Mouse (Mus musculus) E14TG2a.4 (cell line): ENCODE data around the gene Ly6g6d.
A peak's percentile ranks its signal among the peaks of the same experiment; 100 is the strongest.

Experiments used
- H3K27me3 ChIP-seq: 2 replicates; pipeline ENCODE4 v1.6.1; 2014; ENCODE audit warnings: low read length, control low read depth; ENCODE audit not compliant: insufficient read depth
- H3K36me3 ChIP-seq: 2 replicates; pipeline ENCODE4 v1.6.1; 2014; ENCODE audit warnings: low read length, control low read depth; ENCODE audit not compliant: insufficient read depth
- H3K4me1 ChIP-seq: replicated peaks from 2 replicates; pipeline ENCODE4 v1.6.1; 2014; ENCODE audit warnings: low read depth, low read length, control low read depth
- H3K4me3 ChIP-seq: replicated peaks from 2 replicates; pipeline ENCODE4 v1.5.1; 2014; ENCODE audit warnings: mild to moderate bottlenecking, low read length
- H3K9me3 ChIP-seq: 2 replicates; pipeline ENCODE4 v1.6.1; 2014; ENCODE audit warnings: low read length, control low read depth
- CTCF ChIP-seq: conservative IDR thresholded peaks from 2 replicates; pipeline ENCODE4 v1.5.1; 2014; ENCODE audit warnings: low read length
- NANOG ChIP-seq: IDR thresholded peaks from 2 replicates; pipeline ENCODE4 v1.6.1; 2014; ENCODE audit warnings: borderline replicate concordance, low read length, mixed read lengths
- POU5F1 ChIP-seq: IDR thresholded peaks from 2 replicates; pipeline ENCODE4 v1.6.1; 2014; ENCODE audit warnings: low read length, borderline replicate concordance

Gene Ly6g6d

DNA sequence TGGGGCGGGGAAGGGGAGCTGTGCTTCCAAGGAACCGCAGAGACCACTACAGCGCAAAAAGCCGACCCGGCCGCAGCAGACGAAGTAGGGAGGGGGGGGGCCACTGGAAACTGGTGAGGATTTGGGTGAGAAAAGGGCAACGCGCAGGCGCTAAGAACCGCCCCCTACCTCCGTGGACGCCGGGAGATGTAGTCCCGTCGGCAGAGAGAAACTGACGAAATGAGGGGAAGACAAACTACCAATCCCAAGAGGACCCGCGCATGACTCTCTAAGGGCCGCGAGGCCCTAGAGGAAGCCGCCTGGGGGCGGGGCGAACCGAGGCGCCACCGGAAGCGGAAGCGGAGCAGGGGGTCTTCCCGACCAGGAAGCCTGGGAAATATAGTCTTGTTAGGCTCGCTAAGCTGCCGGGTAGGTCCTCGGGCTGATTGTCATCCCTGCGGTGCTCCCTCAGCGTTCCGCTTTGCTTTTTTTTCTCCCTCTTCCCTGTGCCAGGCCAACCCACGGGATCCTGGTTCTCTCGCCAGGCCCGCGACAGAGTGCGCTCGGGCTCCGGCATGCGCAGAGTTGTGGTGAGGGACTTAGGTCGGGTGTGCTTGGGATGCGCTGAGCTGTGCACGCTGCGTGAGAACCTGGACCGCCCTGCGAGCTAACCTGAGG, 43.4 kb upstream of the Ly6g6d start, which contains the start of gene Gpank1:
TSS of gene Gpank1 (plus strand) at position 313 of the 657 bp plus-strand sequence.
- Histone ChIP-seq H3K4me1 (peaks cover 55% of the 10 kb centered on the region), H3K9me3 (no peaks in the 10 kb centered on the region), H3K4me3 (peak within 1 kb of the TSS; percentile 98), H3K36me3 (peaks cover 63% of the 10 kb centered on the region), H3K27me3 (no peaks in the 10 kb centered on the region)
- TF ChIP-seq NANOG (no peak), POU5F1 (no peak), CTCF (no peak)

GRCm38 (mm10) chr17:35120745-35121142, 42.9 kb upstream of the Ly6g6d start:
- no peaks in the 10 kb centered on the region for H3K27me3 ChIP-seq
- TF ChIP-seq NANOG (no peak), POU5F1 (no peak)
- H3K36me3 ChIP-seq = peaks cover 68% of the 10 kb centered on the region
- H3K9me3 ChIP-seq = no peaks in the 10 kb centered on the region
- peak overlapping the region; percentile 98 for H3K4me3 ChIP-seq
- peaks cover 60% of the 10 kb centered on the region for H3K4me1 ChIP-seq

DNA sequence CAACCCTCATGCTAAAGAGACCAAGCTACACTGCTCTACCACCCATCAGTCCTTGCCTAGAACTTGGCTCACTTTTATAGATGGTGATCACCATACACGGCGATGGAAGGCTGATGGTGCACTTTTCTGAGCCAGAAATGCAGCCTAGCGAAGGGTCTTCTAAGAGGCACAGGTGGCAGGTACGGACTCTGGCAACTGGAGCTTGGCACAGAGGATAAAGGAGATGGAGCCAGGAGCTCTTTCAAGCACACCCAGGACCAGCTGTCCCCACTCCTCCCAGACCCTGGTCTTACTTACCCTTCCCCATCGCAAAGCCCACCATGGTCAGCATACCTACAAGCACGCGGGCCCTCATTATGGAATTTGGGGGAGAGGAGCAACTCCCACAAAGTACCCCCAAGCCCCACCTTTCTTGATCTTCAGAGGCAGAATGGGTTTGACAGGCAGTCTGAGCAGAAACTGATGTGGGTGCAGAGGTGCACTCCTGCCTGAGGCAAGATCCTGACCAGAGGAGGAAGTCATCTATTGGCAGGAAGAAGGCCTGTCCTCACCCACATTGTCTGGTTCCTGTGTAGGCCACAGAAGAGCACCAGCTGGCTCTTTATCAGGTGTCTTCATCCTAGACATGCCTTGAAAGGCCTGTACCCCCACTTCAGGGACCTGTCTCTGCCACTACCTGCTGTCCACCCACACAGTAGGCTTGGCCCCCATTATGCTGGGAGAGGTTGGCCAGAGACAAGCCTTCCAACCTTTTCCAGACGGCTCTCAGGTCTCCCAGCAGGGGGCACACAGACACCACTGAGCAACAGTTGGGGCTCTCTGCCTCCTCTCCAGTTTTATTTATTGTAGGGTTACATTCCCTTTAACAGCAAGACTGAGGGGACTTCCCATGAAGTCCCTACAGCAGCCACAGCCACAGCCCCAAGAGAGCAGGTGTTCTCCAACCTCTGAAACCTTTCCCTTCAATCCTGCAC, 37.5 kb upstream of the Ly6g6d start, which contains the start of gene Ly6g5b:
TSS of gene Ly6g5b (minus strand) at position 383 of the 974 bp plus-strand sequence.
- H3K36me3 ChIP-seq = peaks cover 62% of the 10 kb centered on the region
- peaks cover 61% of the 10 kb centered on the region for H3K4me1 ChIP-seq
- H3K27me3 ChIP-seq = no peaks in the 10 kb centered on the region
- no peaks in the 10 kb centered on the region for H3K9me3 ChIP-seq
- TF ChIP-seq POU5F1 (no peak), CTCF (no peak), NANOG (no peak)
- no peak within 1 kb of the TSS for H3K4me3 ChIP-seq

GRCm38 (mm10) chr17:35111774-35112173, 33.9 kb upstream of the Ly6g6d start:
- Histone ChIP-seq H3K9me3 (no peaks in the 10 kb centered on the region), H3K36me3 (peaks cover 29% of the 10 kb centered on the region), H3K4me3 (no peak overlapping the region), H3K27me3 (no peaks in the 10 kb centered on the region), H3K4me1 (peaks cover 47% of the 10 kb centered on the region)
- TF ChIP-seq CTCF (no peak), NANOG (no peak), POU5F1 (no peak)

- peaks cover 46% of the 10 kb centered on the region for H3K4me1 ChIP-seq
- H3K4me3 ChIP-seq = no peak within 1 kb of the TSS
- peaks cover 9% of the 10 kb centered on the region for H3K36me3 ChIP-seq
- no peaks in the 10 kb centered on the region for H3K27me3 ChIP-seq
- no peaks in the 10 kb centered on the region for H3K9me3 ChIP-seq
- TF ChIP-seq NANOG (no peak), CTCF (no peak)
Measured at GRCm38 (mm10) chr17:35108097-35108496, 30.2 kb upstream of the Ly6g6d start, which contains the start of gene Ly6g5c. Gene Ly6g5c (plus strand): TSS chr17:35108279.

- no peaks in the 10 kb centered on the region for H3K9me3 ChIP-seq
- H3K27me3 ChIP-seq = no peaks in the 10 kb centered on the region
- peaks cover 44% of the 10 kb centered on the region for H3K4me1 ChIP-seq
- TF ChIP-seq NANOG (no peak), POU5F1 (no peak), CTCF (no peak)
- H3K4me3 ChIP-seq = no peak overlapping the region
- peaks cover 24% of the 10 kb centered on the region for H3K36me3 ChIP-seq
Measured at GRCm38 (mm10) chr17:35106522-35106921, 28.7 kb upstream of the Ly6g6d start.

DNA sequence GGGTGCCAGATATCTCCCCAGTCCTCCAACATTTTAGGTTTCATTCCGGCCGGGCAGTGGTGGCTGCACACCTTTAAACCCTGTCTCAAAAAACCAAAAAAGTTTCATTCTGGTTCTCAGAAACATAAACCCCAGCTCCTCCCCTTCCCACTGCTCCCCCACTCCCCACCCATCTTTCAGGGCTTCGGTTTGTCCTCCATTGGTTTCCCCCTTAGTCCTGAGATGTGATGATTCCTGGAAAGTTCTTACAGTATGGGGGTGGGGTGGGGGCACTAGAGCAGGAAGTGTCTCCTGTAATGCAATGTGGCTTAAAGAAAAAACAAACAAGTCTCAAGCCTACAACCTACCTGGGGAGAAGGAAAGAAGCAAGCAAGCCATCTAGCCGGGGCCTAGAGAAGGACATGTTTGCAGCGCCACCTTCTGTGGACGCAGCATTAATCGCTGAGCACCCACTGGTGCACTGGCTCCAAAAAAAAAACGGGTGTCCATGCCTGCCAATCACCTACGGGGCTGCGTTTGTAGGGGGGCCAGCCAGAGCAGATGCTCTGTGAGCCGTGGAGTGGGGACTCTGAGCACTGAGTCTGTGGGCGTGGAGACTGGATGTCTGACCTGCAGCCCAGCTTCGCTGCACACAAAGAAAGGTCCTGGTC, 28.0 kb upstream of the Ly6g6d start:
- no peaks in the 10 kb centered on the region for H3K27me3 ChIP-seq
- no peaks in the 10 kb centered on the region for H3K9me3 ChIP-seq
- H3K4me3 ChIP-seq = no peak overlapping the region
- TF ChIP-seq NANOG (no peak), CTCF (no peak; the same call in 1 of the 2 replicates), POU5F1 (no peak)
- H3K36me3 ChIP-seq = peaks cover 31% of the 10 kb centered on the region
- peaks cover 44% of the 10 kb centered on the region for H3K4me1 ChIP-seq

DNA sequence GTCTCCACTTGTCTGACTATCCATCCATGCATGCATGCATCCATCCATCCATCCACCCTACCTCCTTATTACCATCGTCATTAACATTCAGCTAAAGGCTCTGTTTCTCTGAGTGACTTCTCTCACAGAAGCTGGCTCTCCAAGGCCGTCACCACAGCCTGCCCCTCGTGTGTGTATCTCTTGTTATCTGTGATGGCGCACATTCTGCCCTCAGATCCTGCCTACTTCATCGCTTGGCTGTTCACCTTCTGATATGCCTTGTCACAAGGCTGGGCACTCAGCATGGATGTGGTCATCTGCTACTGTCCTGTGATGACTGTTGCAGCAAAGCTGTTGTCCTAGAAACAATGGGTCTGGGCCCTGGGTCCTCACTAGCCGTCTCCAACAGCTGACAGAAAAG, 26.9 kb upstream of the Ly6g6d start:
- H3K27me3 ChIP-seq = no peaks in the 10 kb centered on the region
- TF ChIP-seq CTCF (no peak), POU5F1 (no peak), NANOG (no peak)
- H3K4me3 ChIP-seq = no peak overlapping the region
- peaks cover 40% of the 10 kb centered on the region for H3K36me3 ChIP-seq
- peaks cover 50% of the 10 kb centered on the region for H3K4me1 ChIP-seq
- H3K9me3 ChIP-seq = no peaks in the 10 kb centered on the region
